Mouse (Mus musculus) kidney, adult 2 months (tissue): ENCODE data around the gene Apex2.

Experiments used
- CTCF ChIP-seq: fragments of 200-500 bp; conservative IDR thresholded peaks from 2 replicates; pipeline ENCODE4 v1.5.1; 2011; ENCODE audit warnings: low read depth, mild to moderate bottlenecking, control low read depth, low read length, moderate library complexity, mixed read lengths; ENCODE audit not compliant: insufficient read depth, insufficient read length
- POLR2A ChIP-seq: fragments of 200-500 bp; IDR thresholded peaks from one replicate; pipeline ENCODE4 v1.6.1; 2011; ENCODE audit warnings: low read depth, low read length, control low read depth

GRCm38 (mm10) chrX:150510631-150511030, 79.0 kb downstream of the Apex2 start:
- TF ChIP-seq POLR2A (no peak), CTCF (0 out of 2 replicates have a peak, but pooled peaks have one; percentile 18)
